Mouse (Mus musculus): ENCODE measurements at regions not wholly inside any gene's neighbourhood (a gene's known extent, or its start where the extent isn't known, plus 50 kb on each side); places are given as distances from the start of the nearest gene placed in this dataset.

- DNase-seq: no peak
These were observed 506.6 kb upstream of the Adgrl2 start for GRCm38 (mm10) chr3:149496829-149497471.

GRCm38 (mm10) chr3:149496122-149496521, 505.8 kb upstream of the Adgrl2 start:
- DNase-seq: no peak

- no peak for DNase-seq
These were observed 497.8 kb upstream of the Adgrl2 start for GRCm38 (mm10) chr3:149488147-149488546.

GRCm38 (mm10) chr3:149485406-149485805, 495.1 kb upstream of the Adgrl2 start:
- DNase-seq: no peak

- no peak for DNase-seq
These were observed 494.0 kb upstream of the Adgrl2 start for GRCm38 (mm10) chr3:149484319-149484718.

- no peak for DNase-seq
These were observed 485.8 kb upstream of the Adgrl2 start for GRCm38 (mm10) chr3:149476151-149476550.

GRCm38 (mm10) chr3:149466973-149467372, 476.6 kb upstream of the Adgrl2 start:
- no peak for DNase-seq

GRCm38 (mm10) chr3:149464603-149465002, 474.2 kb upstream of the Adgrl2 start:
- no peak for DNase-seq

- no peak for DNase-seq
These were observed 471.8 kb upstream of the Adgrl2 start for GRCm38 (mm10) chr3:149462121-149462541.

- no peak for DNase-seq
These were observed 471.3 kb upstream of the Adgrl2 start for GRCm38 (mm10) chr3:149461613-149462012.

- no peak for DNase-seq
These were observed 459.0 kb upstream of the Adgrl2 start for GRCm38 (mm10) chr3:149449376-149449775.

- DNase-seq: no peak
These were observed 455.7 kb upstream of the Adgrl2 start for GRCm38 (mm10) chr3:149445991-149446564.

- peak in 1 of 2 experiments; percentile 4 for DNase-seq
These were observed 454.7 kb upstream of the Adgrl2 start for GRCm38 (mm10) chr3:149444854-149445577.

GRCm38 (mm10) chr3:149444377-149444776, 454.0 kb upstream of the Adgrl2 start:
- no peak for DNase-seq

- DNase-seq: no peak
These were observed 450.9 kb upstream of the Adgrl2 start for GRCm38 (mm10) chr3:149441227-149441626.

- no peak for DNase-seq
These were observed 447.4 kb upstream of the Adgrl2 start for GRCm38 (mm10) chr3:149437763-149438162.

GRCm38 (mm10) chr3:149436944-149437343, 446.6 kb upstream of the Adgrl2 start:
- DNase-seq: no peak

- no peak for DNase-seq
These were observed 446.1 kb upstream of the Adgrl2 start for GRCm38 (mm10) chr3:149436420-149436819.

GRCm38 (mm10) chr3:149431795-149432194, 441.4 kb upstream of the Adgrl2 start:
- DNase-seq: no peak

GRCm38 (mm10) chr3:149426023-149426759, 435.8 kb upstream of the Adgrl2 start:
- DNase-seq: no peak

GRCm38 (mm10) chr3:149424306-149424705, 434.0 kb upstream of the Adgrl2 start:
- DNase-seq: no peak

GRCm38 (mm10) chr3:149423491-149423890, 433.1 kb upstream of the Adgrl2 start:
- DNase-seq: no peak

- DNase-seq: no peak
These were observed 424.7 kb upstream of the Adgrl2 start for GRCm38 (mm10) chr3:149415081-149415480.

All from cerebellum, adult 18-20 months (tissue).